Mouse (Mus musculus): Measurements from ENCODE around the gene Pitpnc1.
"Not testable (repeated sequence)": the region's sequence is repeated elsewhere in the genome, so short reads cannot be mapped to it uniquely, and the experiment has no call there.

Pitpnc1 gene

DNA sequence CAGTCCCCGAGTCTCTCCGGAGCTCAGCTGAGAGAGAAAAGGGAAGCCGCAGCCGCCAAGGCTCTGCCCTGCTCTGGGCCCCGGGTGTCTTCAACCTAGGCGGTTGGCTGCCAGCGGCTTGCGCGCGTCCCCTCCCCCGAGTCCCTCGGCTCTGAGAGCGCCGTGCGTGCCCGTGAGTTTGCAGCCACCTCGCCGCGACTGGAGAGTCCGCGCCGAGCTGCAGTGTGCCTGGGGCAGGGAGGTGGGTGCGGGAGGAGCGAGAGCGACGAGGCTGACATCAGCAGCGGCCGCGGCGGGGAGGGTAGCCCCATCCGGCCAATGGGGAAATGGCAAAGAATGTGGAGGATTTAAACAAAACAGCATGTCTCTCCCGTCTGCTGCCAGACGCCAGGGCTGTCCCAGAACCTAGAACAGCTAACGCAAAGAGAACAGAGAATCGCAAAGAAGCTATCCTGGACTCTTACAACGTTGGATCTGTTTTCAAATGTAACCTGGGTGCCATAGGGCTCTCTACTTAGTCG lies at the start of gene Pitpnc1:
Gene Pitpnc1 (minus strand): TSS at position 179 of the 521 bp plus-strand sequence.
- peak; percentile 58 for DNase-seq (ENCODE audit: low spot score)

DNA sequence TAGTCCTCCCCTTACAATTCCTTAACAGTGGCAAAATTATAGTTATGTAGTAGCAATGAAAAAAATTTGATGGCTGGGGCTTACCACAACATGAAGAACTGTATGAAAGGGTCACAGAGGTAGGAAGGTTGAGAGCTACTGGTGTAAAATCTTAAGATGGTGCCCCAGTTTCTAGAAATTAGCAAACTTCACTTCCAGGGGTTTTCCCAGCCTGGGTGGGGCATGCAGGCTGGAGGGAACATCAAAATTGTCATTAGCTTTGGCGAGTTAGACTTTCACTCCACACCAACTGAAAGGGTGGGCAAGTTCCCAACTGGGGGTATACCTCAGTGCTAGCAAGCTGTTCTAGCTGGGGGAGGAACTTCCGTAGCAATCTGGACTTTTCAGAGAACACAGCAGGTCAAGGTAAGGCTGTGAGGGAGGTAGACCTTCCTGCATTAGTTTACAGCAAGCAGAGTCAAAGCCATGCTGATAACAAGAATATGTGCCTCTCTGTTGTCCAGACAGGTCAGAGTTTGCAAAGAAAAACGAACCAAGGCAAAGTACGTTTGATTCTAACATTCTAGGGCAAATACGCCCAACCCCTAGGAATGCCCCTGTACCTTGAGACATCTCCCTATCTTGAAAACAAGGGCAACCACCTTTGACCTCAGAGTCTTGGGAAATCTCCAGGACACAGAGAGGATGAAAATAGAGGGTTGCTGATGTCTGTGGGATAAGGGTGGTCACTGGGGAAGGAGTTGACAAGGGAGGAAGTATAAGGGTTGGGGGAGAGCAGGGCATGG lies 48.3 kb upstream of the Pitpnc1 start:
- no peak for DNase-seq (ENCODE audit: low spot score)

DNA sequence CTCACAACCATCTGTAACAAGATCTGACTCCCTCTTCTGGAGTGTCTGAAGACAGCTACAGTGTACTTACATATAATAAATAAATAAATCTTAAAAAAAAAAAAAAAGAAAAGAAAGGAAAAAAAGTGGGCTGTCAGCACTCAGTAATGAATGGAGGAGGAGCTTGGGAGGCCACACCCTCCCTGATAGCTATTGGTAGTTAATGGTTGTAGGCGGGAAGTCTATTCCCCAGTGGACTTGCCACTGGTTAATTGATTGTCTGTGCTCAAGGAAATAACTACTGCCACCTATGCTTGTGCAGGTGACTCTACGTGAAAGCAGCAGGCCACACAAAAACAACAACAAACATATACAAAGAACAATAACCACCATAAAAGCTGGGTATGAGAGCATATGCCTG lies 45.9 kb upstream of the Pitpnc1 start:
- no peak for DNase-seq (ENCODE audit: low spot score)

DNA sequence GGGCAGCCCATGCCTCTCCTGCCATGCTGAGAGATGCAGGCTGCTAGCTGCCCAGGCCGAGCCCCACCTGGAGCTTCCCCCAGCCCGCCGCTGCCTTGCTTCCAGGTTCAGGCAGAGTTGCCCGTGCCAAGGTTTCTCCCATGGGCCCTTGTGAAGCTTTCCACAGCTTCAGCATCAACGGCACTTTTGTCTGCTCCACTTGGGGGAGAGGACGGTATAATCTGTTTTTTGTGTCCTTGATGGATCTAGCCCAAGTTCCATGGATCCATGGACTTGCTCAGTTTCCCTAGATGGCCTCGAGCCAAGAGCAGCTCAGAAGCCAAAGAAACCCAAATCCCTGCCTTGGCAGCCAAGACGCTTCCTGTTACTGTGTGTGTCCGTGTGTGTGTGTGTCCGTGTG lies 42.5 kb upstream of the Pitpnc1 start:
- peak; percentile 86 for DNase-seq (ENCODE audit: low spot score)

DNA sequence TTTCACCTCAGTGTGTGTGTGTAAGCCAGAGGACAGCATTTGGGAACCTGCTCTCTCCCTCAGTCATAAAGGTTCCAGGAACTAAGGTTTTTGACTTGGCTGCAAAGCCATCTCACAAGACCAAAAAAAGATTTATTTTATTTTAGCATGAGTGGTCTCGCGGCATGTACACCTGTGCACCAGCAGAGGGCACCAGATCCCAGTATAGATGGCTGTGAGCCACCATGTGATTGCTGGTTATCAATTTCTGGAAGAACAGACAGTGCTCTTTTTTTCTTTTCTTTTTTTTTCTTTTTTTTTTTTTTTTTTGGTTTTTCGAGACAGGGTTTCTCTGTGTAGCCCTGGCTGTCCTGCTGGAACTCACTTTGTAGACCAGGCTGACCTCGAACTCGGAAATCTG lies 41.5 kb upstream of the Pitpnc1 start:
- peak; percentile 71 for DNase-seq (ENCODE audit: low spot score)

DNA sequence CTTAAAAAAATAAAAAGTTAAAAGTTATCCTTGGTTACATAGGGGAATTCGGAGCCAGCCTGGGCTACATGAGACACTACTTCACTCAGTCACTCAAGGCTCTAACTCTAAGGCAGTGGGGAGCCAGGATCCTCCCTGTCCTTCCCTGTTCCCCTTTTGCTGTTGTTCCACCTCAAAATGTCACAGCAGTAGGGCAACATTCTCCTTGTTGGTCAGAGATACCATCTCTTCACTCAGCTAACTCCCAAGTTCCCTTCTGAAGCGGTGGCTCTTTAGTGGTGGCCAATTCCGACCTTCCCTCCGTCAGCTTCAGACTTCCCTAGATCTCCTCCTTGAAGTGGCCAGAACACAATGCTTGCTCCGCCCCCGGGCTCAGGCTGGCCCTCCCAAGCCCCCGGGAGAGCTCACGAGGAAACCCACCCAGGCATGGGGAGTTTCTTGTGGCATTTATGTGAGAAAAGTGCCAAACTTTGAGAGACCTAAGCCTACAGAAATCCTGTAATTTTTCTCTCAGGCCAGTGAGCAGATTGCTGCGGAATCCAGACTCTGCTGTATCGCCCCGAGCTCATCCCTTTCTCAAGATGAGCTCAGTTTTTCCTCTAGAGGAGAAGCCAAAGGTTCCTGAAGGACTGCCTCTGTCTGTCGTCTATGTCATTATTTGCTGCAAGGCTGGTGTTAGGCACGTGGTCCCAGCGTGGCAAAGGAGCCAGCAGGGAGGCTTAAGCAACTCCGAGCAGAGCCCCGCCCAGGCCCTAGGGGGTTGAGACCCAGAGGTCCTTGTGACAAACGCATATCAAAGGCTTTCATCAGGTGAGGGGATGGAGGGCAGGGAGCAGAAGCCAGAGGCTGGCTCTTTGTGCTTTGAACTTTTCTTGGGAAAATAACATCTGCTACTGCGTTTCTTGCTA lies 40.1 kb upstream of the Pitpnc1 start:
- peak; percentile 46 for DNase-seq (ENCODE audit: low spot score)

DNA sequence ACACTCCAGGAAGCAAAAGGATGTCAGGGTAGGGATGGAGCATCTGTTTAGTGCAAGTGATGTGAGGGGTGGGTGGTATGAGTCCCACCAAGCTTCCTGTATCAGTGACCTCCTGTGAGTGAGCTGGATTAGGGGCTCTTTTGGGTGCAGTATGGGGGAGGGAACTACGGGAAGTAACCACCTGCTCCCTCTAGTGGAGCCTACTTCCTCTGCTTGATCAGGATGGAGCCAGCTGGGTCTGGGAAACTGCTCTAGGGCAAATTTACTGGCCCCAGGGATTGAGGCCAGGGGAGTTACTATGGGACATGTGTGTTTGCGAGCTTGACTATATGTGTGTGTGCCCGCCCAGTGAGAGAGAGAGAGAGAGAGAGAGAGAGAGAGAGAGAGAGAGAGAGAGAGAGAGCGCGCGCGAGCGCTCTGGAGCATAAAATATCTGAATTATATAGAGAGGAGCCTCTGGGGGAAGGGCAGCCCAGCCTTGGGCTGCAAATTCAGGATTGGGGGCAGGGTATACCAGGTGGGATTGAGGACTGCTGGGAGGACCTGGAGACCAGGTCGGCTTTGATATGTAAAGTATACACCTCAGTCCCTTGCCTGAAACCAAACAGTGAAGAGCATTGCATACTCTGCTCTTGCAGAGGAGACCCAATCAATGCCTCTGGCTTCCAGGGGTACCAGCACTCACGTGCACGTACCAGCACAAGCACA lies 39.3 kb upstream of the Pitpnc1 start:
- DNase-seq (ENCODE audit: low spot score): peak; percentile 26

DNA sequence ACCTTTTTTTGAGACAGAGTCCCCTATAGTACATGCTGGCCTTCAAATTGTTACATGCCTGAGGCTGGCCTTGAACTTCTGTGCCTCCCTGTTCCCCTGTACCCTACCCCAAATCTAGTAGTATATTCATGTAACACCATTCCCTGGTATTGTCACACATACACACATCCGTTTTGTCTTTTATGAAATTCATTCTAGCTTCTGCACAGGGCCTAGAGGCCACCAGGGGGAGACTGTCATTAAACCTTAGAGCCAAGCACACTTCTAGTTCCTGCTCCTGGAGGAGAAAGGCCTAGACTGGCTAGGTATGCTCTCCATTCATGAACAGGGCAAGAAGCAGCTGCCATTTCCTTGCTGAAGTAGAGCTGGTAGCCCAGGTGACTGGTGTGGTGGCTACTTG lies 35.8 kb upstream of the Pitpnc1 start:
- peak; percentile 38 for DNase-seq (ENCODE audit: low spot score)

DNA sequence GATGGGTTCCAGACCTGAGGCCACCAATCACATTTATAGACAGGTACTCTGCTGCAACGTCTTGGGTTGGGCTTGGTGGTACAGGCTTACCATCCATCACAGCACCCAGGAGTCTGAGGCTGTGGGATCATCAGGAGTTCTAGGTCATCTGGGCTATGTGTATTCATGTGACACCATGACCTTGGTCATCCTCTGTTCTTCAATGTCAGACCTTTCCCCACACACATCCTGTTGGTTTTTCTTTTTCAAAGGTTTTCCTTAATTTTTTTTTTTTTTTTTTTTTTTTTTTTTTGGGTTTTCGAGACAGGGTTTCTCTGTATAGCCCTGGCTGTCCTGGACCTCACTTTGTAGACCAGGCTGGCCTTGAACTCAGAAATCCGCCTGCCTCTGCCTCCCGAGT lies 33.9 kb upstream of the Pitpnc1 start:
- DNase-seq (ENCODE audit: low spot score): not testable (repeated sequence)

DNA sequence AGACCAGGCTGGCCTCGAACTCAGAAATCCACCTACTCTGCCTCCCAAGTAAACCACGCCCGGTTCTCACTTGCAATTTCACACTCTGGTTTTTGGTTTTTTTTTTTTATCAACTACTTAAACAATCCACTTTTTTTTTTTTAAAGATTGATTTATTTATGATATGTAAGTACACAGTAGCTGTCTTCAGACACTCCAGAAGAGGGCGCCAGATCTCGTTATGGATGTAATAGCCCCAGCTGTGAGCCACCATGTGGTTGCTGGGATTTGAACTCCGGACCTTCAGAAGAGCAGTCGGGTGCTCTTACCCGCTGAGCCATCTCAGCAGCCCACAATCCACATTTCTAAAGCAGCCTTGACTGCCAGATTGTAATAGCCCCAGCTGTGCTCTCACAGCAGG lies 32.3 kb upstream of the Pitpnc1 start:
- no peak for DNase-seq (ENCODE audit: low spot score)

DNA sequence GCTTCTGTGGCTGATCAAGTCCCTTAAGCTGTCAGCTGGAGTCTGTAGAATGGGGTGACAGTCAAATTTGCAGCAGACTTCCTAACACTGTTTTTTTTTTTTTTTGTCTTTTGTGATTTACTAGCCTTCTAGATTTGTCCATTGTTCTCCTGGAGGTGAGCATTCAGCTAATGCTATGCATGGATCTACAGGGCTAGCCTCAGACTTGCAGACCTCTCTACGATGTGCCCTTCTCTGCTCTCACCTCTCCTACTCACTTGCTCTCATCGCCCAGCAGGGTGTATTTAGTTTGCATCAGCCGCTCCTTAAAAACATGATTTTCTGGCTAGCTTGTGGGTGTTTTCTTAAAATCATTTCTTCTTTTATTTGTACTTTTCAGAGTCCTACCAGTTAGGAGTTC lies 13.8 kb upstream of the Pitpnc1 start:
- DNase-seq (ENCODE audit: low spot score): no peak

DNA sequence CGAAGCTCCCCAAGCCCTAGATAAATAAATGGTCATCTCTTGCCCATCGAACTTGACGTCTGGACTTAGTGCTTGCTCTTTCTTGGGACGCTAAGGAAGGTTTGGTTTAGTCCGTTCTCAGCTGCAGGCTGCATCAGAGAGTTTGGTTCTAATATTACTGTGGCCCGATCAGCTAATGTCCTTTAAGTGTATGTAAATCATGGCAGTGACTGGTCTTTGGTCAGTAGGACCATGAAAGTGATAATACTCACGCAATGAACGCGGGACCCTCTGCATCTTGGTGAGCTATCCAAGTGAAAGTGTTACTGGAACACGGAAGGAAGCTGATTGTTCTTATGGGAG lies 9.3 kb upstream of the Pitpnc1 start:
- DNase-seq (ENCODE audit: low spot score): no peak

DNA sequence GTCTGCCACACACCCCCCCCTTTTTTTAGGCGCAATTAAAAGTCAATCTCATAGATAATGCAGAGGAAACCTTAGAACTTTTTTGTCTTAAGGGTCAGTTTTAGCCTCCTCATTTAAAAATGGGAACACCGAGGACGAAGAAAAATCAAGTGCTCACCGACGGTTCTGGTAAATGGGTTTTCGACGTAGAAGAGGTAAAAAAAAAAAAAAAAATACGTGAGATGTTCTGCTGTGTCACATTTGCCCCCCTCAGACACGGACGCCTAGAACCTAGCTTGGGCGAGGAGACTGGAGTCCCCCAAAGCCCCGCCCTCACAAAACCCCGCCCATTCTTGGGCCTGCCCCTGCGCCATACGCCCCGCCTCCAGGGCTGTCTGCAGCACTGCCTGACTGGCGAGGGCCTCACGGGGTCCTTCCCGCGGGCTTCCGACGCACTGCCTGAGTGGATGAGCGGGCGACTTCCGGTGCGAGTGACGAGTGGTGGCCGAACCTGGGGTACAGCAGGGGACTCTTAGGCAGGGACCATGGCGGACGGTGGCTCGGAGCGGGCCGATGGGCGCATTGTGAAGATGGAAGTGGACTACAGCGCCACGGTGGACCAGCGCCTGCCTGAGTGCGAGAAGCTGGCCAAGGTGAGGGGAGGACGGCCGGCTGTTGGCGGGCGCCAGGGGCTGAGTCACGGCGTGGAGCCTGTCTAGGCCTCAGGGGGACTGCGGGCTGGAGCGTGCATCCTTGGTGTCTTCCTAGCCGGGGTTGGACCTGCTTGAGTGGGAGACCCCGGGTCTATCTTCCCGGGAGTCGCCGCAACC lies 8.8 kb upstream of the Pitpnc1 start, which contains the start of gene Psmd12:
Gene Psmd12 (plus strand): TSS at position 432 of the 809 bp plus-strand sequence.
- DNase-seq (ENCODE audit: low spot score): peak; percentile 95

DNA sequence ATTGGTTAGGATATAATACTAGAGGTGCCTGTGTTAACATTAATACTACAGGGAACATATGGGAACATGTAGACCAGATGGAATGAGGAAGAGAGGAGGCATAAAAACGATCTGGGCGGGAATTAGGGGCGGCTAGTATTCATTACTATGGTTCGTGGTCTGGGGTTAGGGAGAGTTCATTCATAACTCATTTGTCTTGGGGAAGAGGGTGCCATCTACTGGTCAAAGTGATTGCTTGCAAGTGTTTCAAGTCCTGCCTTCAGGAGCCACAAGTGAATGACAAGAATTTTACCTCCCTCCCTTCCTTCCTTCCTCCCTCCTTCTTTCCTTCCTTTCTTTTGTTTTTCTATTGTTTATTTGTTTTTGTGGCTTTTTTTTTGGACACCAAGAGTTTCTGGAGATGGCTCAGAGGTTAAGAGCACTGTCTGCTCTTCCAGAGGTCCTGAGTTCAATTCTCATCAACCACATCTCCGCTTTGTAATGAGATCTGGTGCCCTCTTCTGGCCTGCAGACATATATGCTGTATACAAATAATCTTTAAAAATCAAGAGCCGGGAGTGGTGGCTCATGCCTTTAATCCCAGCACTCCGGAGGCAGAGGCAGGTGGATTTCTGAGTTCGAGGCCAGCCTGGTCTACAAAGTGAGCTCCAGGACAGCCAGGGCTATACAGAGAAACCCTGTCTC lies 2.8 kb upstream of the Pitpnc1 start:
- DNase-seq (ENCODE audit: low spot score): peak; percentile 84

DNA sequence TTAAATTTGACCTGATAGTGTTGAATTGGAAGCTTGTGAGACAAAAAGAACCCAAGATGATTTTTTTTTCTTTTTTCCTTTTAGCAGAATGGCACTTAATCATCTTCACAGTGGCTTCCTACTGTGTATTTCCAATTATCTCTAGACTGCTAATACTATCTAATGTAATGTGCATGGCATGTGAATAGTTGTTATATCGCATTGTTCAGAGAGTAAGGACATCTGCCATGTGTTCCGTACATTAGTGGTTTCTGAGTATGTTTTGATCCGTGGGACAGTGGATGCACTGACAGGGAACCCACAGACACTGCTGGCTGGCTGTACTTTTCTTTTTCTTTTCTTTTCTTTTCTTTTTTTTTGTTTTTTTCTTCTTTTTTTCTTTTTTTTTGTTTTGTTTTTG lies 1.8 kb upstream of the Pitpnc1 start:
- DNase-seq (ENCODE audit: low spot score): no peak

DNA sequence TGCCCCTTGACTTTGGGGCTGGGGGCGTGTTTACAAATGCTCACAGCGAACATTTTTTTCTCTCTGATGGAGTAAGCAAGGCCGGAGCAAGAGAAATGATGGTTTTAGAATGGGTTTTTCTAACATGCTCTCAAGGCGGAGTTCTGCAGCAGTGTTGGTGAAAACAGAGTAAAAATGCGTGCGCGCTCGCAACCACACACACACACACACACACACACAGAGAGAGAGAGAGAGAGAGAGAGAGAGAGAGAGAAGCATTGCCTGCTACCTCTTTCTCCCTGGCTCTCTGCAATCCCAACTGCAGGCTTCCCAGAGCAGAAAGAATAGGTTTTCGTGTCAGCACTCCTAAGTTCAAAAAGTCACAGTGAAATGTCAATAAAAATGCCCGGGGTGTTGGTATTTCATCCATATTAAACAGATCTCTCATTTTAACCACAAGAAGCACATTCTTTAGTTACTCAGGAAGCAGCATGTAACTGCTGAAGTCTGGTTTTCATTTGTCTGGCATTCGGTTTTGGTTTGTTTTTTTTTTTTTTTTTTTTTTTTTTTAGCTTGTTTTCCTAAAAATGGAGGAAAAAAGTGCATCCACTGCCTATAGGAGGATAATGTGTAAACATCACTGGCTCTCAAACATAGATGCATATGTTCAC lies 697 bp upstream of the Pitpnc1 start:
- peak; percentile 33 for DNase-seq (ENCODE audit: low spot score)

DNA sequence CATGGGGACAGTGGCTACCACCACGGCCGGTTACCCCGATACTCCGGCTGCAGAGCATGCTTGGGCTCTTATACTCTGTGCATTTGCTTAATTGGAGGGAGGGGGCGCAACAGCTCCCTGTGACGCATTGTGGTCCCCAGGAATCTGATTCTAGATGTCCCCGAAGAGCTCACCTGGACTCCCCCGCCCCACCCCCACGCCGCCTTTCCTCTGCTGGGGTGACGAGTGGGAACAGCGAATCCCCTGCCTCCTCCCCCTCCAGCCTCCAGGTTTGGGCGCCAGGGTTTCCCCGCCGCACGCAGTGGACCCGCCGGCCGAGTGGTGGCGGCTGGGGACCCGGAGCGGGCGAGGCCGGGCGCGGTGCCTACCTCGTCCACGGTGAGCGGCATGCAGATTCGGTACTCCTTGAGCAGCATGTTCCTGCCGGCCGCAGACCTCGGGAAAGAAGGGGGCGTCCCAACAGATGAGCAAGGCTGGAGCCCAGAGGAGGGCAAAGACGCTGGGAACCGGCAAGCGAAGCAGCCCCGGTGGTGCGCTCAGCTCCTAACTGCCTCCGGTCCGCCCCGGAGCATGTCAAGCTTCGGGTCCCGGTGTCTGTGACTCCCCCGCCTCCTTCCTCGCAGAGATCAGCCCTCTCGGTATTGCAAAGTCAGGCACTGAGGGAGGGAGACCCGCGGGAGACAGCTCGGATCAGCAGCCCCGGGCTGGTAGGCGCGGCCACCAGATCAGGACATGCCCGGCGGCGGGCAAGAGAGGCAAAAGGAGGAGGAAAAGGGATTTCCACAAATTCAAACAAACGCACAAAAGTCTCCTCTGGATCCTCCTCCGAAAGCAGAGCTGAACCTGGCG lies 752 bp downstream of the Pitpnc1 start:
- DNase-seq (ENCODE audit: low spot score): no peak

DNA sequence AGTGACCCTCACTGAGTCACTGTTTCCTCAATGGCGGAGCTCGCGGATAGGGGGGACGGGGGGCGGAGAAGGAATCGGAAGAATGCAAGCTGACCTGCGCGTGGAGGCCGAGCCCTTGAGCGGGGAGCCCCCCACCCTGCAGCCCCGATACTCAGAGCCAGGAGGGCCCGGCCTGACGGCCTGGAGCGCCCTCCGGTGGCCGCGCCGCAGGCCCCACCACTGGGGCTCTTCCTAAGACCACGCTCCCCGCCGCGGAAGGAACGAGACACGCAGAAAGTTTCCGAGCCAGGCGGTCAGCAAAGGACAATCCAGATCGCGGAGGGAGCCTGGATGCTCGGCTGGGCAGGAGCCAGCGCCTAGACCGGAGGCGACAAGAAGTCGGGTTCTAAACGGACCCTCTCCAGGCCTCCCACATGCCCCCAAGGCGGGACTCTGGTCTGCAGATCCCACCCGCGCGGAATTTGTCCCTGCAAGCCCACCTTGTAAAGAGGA lies 1.4 kb downstream of the Pitpnc1 start:
- DNase-seq (ENCODE audit: low spot score): peak; percentile 18

Data from adipocyte (in vitro differentiated cells).